Mouse (Mus musculus): ENCODE data around the gene Notch1.

DNA sequence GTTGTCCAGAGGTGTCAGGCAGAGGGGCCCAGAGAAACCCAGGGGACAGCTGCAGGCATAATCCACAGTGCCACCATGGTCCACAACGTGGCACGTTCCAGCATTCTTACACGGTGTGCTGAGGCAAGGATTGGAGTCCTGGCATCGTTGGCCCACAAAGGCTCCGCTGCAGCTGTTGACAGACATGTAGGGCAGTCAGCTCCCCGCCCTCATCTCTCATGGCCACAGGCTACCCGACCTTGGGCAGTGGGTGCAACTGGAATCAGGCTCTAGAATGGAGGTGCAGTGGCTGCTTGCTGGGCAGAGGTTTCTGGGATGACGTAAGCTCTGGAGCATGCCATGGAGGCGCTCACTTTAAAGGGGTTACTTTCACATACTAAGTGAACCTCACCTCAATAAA, 31.2 kb downstream of the Notch1 start:
- no peak for TF ChIP-seq CTCF (IDR thresholded peaks at IDR 0.05 in 2 of 3, conservative IDR thresholded peaks at IDR 0.05 in 1 of 3; ENCODE audit: control insufficient read depth in 1 of 3, insufficient read depth in 1 of 3, low read depth in 2 of 3, low read length in 3 of 3, poor library complexity in 1 of 3, severe bottlenecking in 1 of 3)
- no peak for TF ChIP-seq POLR2A (IDR thresholded peaks at IDR 0.05; ENCODE audit: control insufficient read depth in 1 of 2, insufficient read depth in 1 of 2, low read depth in 1 of 2, low read length in 2 of 2, poor library complexity in 1 of 2)
- TF ChIP-seq MXI1 (IDR thresholded peaks at IDR 0.05; ENCODE audit: low read depth, low read length) = no peak
- TF ChIP-seq GATA1 (IDR thresholded peaks at IDR 0.05; ENCODE audit: low read depth, low read length) = no peak
- no peak for TF ChIP-seq MAZ (IDR thresholded peaks at IDR 0.05; ENCODE audit: low read depth, low read length)
- TF ChIP-seq UBTF (IDR thresholded peaks at IDR 0.05; ENCODE audit: borderline replicate concordance, insufficient read depth, low read depth, low read length) = no peak
- no peak for TF ChIP-seq RCOR1 (IDR thresholded peaks at IDR 0.05; ENCODE audit: low read depth, low read length)
- no peak for TF ChIP-seq POLR2AphosphoS2 (IDR thresholded peaks at IDR 0.05; ENCODE audit: low read length)
- TF ChIP-seq MYB (IDR thresholded peaks at IDR 0.05; ENCODE audit: low read depth, low read length) = no peak
- TF ChIP-seq E2F4 (IDR thresholded peaks at IDR 0.05; ENCODE audit: borderline replicate concordance, low read depth, low read length) = no peak
- no peak for TF ChIP-seq MYC (IDR thresholded peaks at IDR 0.05; ENCODE audit: low read depth, low read length)
- TF ChIP-seq POLR2AphosphoS5 (IDR thresholded peaks at IDR 0.05; ENCODE audit: borderline replicate concordance, low read depth, low read length) = no peak

All from MEL (cell line).